Mouse (Mus musculus) embryonic facial prominence, embryonic 14.5 days (tissue): ENCODE data around the gene Lcn2. TPM values are rescaled to one million over a fixed set of nuclear protein-coding genes. Genes with fewer than 3 reads are reported as not detected.
A peak's percentile ranks its signal among the peaks of the same experiment; 100 is the strongest.

Source experiments
- ATAC-seq: fragments of 200-750 bp; cut with Nextera tagmentation; 2 replicates; pipeline ENCODE4 v1.8.0; 2017; ENCODE audit warnings: low read depth, moderate number of reproducible peaks, moderate TSS enrichment
- DNase-seq: peaks from one replicate; pipeline ENCODE4 v3.0.0-alpha.2; 2015; ENCODE audit warnings: low spot score
- H3K27ac ChIP-seq: fragments of 300-500 bp; sonication (generic); replicated peaks from 2 replicates; pipeline ENCODE4 v1.5.1; 2014; ENCODE audit warnings: low read depth, mild to moderate bottlenecking, low read length, moderate library complexity
- H3K27me3 ChIP-seq: fragments of 300-500 bp; sonication (generic); replicated peaks from 2 replicates; pipeline ENCODE4 v1.6.1; 2014; ENCODE audit warnings: low read length; ENCODE audit not compliant: control insufficient read depth, insufficient read depth
- H3K36me3 ChIP-seq: fragments of 300-500 bp; sonication (generic); 2 replicates; pipeline ENCODE4 v1.6.1; 2014; ENCODE audit warnings: low read length, mixed read lengths; ENCODE audit not compliant: control insufficient read depth, insufficient read depth
- H3K4me1 ChIP-seq: fragments of 300-500 bp; sonication (generic); 2 replicates; pipeline ENCODE4 v1.6.1; 2014; ENCODE audit warnings: antibody characterized with exemption, low read length; ENCODE audit not compliant: control insufficient read depth, insufficient read depth
- H3K4me2 ChIP-seq: fragments of 300-500 bp; sonication (generic); 2 replicates; pipeline ENCODE4 v1.6.1; 2014; ENCODE audit warnings: low read depth, mild to moderate bottlenecking, low read length, moderate library complexity, mixed read lengths
- H3K4me3 ChIP-seq: fragments of 300-500 bp; sonication (generic); 2 replicates; pipeline ENCODE4 v1.5.1; 2014; ENCODE audit warnings: low read depth, mild to moderate bottlenecking, low read length
- H3K9ac ChIP-seq: fragments of 300-500 bp; sonication (generic); 2 replicates; pipeline ENCODE4 v1.6.1; 2014; ENCODE audit warnings: low read depth, mild to moderate bottlenecking, low read length, moderate library complexity, mixed read lengths
- H3K9me3 ChIP-seq: fragments of 300-500 bp; sonication (generic); 2 replicates; pipeline ENCODE4 v1.6.1; 2016; ENCODE audit warnings: low read length; ENCODE audit not compliant: control insufficient read depth
- WGBS: fragments of 180-500 bp; shearing (Covaris S2); extraction: QIAGEN DNeasy Blood & Tissue Kit; methylation state at CpG from one replicate; pipeline ENCODE4 v1.1.7; 2014; 5-methylcytosine and 5-hydroxymethylcytosine counted together
- polyA plus RNA-seq: library from polyadenylated mRNA; unstranded; fragments of >200 nt; fragmentation: Nextera tagmentation; extraction: Ambion mirVana; gene quantifications from 2 replicates; pipeline ENCODE4 v1.2.1, GENCODE M21; 2014

The Lcn2 gene
- polyA plus RNA-seq, 1 experiment from 2014 or later: 7.9 TPM

DNA sequence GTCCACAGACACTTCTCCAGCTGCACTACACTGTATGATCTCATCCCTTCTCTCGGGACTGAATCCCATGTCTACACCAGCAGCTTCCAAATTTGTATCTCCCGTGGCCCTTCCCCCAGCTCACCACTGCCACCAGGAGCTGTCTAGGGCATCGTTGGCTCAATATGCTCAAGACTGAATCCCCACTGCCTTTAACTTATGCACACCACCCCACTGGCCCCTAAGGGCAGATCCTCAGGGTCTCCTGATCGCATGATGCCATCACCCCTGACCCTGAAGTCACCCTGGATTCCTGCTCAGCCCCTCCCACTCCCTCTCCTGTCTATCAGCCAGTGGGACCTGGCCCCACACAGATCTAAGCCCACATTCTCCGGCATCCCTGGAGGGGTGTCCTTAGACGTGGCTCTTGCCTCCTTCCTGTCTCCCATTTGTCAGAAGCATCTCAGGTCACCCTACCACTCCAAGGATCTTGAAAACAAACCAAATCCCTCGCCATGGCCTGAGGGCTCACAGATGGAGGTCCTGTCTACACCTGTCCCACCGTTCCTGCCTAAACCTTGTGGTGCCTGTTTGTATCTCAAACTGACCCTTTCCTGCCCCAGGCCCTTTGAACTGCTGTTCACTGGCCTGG, 38.3 kb downstream of the Lcn2 start:
- no peak overlapping the region for H3K27ac ChIP-seq
- no peaks in the 10 kb centered on the region for H3K9me3 ChIP-seq
- H3K36me3 ChIP-seq: peaks cover 16% of the 10 kb centered on the region; the same call in 1 of the 2 replicates
- H3K4me2 ChIP-seq: no peak overlapping the region
- peaks cover 17% of the 10 kb centered on the region for H3K4me1 ChIP-seq
- no peak for DNase-seq
- no peaks in the 10 kb centered on the region for H3K27me3 ChIP-seq
- ATAC-seq: no peak
- H3K4me3 ChIP-seq: no peak overlapping the region
- 48% methylated on average over 8 of the region's 8 CpGs for WGBS
- H3K9ac ChIP-seq: 0 out of 2 replicates have a peak overlapping the region, but pooled peaks have one; percentile 34

DNA sequence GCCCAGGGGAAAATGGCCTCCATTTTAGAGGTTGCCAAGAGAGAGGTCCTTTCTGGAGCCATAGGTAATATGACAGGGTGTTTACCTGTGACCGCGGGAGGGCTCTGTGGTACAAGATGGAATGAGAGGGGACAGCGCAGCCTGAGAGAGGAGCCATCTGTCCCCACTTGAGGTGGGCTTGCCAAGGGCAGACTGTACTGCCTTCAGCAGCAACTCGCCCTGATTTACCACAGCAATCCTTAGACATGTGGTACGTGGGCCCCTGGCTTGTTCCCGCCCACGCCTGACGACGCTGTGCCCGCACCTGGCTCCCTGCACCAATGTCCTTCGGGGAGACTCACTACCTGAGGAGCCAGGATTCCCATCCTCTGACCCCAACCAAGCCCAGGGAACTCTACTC, 39.7 kb downstream of the Lcn2 start:
- no peaks in the 10 kb centered on the region for H3K27me3 ChIP-seq
- no peak for ATAC-seq
- no peak overlapping the region for H3K4me3 ChIP-seq
- no peak for DNase-seq
- H3K9ac ChIP-seq: no peak overlapping the region; the same call in 1 of the 2 replicates
- no peak overlapping the region for H3K27ac ChIP-seq
- peaks cover 19% of the 10 kb centered on the region for H3K36me3 ChIP-seq
- H3K4me2 ChIP-seq: no peak overlapping the region
- peaks cover 17% of the 10 kb centered on the region for H3K4me1 ChIP-seq
- no peaks in the 10 kb centered on the region for H3K9me3 ChIP-seq
- WGBS: 81% methylated on average over 10 of the region's 11 CpGs

DNA sequence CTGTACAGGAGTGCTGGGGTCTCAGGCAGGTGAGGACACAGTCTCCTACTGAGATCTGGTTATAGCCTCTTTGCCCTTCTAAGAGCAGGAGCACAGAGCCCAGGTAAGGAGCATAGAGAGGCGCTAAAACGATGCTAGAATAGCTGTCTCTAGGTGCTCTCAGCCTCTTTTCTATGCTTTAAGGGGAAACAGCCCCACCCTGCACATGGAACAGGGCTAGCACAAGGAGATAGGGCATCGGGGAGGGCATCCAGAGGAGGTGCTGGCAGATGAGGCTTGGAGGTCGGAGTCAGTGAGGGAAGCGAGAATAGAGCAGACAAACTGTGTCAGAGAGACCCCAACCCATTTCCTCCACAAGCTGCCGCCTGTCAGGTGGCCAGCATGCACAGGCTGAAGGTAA, 41.0 kb downstream of the Lcn2 start:
- ATAC-seq (no peak), DNase-seq (no peak)
- Histone ChIP-seq H3K27me3 (no peaks in the 10 kb centered on the region), H3K27ac (no peak overlapping the region), H3K4me2 (no peak overlapping the region), H3K4me1 (peaks cover 19% of the 10 kb centered on the region), H3K36me3 (peaks cover 21% of the 10 kb centered on the region), H3K9ac (no peak overlapping the region), H3K4me3 (no peak overlapping the region), H3K9me3 (no peaks in the 10 kb centered on the region)
- WGBS: 76% methylated on average over 6 of the region's 6 CpGs

DNA sequence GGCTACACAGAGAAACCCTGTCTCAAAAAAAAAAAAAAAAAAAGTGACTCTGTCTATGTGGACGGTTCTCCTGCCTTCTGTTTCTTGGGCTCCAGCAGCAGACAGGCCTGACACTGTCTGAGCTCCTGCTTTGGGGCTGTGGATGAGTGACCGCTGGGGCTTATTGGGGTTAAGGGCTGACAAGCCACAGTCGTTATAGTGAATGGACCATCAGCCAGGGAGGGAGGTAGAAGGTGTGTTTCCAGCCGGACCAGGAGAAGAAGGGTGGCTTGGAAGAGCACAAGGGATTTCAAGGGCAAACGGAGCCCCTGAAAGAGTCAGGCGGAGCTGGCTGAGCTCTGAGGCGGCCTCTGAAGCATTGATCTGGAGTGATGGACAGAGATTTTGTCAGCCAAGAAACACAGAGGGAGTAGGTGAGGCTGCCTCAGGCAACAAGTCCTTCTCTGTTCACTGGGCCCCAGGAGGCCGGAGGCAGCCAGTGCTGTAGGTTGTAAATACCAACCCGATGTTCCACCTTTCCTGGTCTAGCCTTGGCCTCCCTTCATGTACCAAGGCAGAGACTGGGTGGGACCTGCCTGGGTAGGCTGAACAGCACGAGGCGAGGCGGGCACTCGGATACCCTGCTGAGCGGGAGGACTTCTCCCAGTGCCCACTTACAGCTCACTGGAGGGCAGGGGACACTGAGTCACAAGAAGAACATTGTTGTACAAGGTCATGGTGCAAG, 43.3 kb downstream of the Lcn2 start:
- DNase-seq (no peak), ATAC-seq (no peak)
- Histone ChIP-seq H3K4me1 (peaks cover 5% of the 10 kb centered on the region), H3K9me3 (no peaks in the 10 kb centered on the region), H3K4me3 (no peak overlapping the region), H3K36me3 (peaks cover 32% of the 10 kb centered on the region), H3K27me3 (no peaks in the 10 kb centered on the region), H3K27ac (no peak overlapping the region), H3K9ac (no peak overlapping the region), H3K4me2 (no peak overlapping the region)
- WGBS: 66% methylated on average over 14 of the region's 14 CpGs

DNA sequence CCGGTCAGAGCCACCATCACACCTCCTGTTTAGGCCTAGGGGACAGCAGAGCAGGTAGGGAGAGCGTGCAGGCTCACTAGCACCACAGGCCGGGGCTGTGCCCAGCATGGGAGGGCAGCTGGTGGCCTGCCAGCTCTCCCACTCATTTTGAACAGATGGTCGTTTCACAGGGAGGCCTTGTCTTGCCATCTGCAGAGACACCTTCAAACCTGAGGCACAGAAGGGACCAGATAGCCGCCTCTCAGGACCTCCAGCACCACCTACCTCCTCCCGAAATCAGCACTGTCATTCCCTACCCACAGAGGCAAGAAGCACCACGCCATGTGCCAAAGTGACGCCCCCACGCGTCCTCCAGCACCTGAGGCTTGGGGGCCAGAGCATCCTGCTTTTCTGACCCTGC, 44.0 kb downstream of the Lcn2 start:
- Histone ChIP-seq H3K4me1 (peaks cover 3% of the 10 kb centered on the region; the same call in 1 of the 2 replicates), H3K4me3 (no peak overlapping the region), H3K9ac (no peak overlapping the region), H3K27ac (no peak overlapping the region; the same call in 1 of the 2 replicates), H3K36me3 (peaks cover 39% of the 10 kb centered on the region), H3K27me3 (no peaks in the 10 kb centered on the region), H3K9me3 (no peaks in the 10 kb centered on the region), H3K4me2 (no peak overlapping the region; the same call in 1 of the 2 replicates)
- DNase-seq: no peak
- ATAC-seq: no peak
- 87% methylated on average over 10 of the region's 10 CpGs for WGBS

DNA sequence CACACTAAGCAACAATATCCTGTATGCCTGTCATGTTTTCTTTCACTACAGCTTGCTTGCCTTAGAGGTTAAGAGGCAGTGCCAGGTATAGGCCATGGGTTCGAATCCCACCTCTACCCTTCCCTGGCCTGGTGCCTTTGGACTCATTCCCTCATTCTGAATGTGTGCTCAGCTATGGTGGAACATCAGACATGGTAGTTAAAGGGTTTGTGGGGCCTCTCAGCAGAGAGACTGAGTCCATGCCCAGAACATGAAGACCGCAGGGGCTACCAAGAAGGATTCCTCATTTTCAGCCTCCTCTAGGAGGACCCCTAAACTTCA, 44.7 kb downstream of the Lcn2 start:
- peaks cover 38% of the 10 kb centered on the region for H3K36me3 ChIP-seq
- DNase-seq (no peak), ATAC-seq (no peak)
- WGBS: 87% methylated on average over 2 of the region's 2 CpGs
- H3K4me1 ChIP-seq: peaks cover 3% of the 10 kb centered on the region; the same call in 1 of the 2 replicates
- H3K9ac ChIP-seq: no peak overlapping the region
- no peak overlapping the region for H3K4me3 ChIP-seq
- no peaks in the 10 kb centered on the region for H3K9me3 ChIP-seq
- no peak overlapping the region for H3K4me2 ChIP-seq
- peak overlapping the region; percentile 24; the same call in 1 of the 2 replicates for H3K27ac ChIP-seq
- no peaks in the 10 kb centered on the region for H3K27me3 ChIP-seq

DNA sequence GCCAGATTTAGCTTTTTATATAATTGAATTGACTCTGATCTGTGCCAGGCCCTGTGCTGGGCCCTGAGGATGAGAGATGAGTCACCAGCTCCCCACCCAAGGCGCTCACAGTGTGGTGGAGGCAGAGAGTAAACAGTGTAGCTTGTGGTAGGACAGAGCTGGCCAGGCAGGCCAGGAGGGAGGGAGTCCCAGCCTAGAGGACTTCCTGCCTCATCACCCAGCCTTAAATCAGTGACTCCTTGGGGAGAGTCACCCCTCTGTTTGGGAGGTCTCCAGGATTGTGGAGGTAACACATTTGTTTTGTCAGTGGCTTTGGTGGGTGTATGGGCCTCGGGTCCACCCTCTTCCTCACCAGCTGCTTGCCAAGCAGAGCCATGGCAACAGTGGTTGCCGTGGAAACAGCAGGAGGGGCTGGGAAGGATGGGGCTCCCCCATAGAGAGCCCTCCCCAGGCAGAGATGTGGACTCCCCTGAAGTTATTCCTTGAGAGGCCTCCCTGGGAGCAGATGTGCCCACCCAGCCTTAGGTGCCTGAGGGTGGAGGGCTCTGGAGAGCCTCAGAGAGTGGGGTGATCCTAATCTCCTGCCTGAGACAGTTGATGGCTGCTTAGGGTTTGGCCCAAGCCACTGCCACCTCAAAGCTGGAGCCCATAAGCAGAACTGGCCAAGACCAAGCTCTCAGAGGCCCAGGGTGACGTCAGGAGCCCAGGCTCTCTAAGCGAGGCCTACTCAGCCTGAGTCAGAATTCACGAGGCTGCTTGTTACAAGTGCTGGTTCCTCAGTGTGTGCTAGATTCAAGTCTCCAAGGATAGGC, 45.3 kb downstream of the Lcn2 start:
- Histone ChIP-seq H3K36me3 (peaks cover 38% of the 10 kb centered on the region), H3K4me2 (no peak overlapping the region)
- WGBS: 68% methylated on average over 6 of the region's 6 CpGs

DNA sequence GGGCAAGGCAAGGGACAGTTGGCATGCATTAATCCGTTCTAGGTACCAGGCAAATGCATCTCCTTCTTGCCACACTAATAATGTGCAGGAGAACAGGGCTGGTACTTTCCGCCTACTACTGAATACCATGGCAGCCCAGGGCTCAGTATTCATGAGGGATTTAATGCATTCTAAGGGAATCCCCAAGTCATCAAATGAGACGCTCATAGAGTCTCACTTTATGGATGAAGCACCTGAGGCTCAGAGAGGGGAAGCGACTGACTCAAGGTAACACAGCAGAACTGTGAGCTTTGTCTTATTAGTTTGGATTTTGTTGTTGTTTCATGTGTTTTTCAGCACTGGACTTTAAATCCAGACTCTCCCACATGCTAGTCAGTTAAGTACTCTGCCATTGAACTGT, 46.0 kb downstream of the Lcn2 start:
- no peak overlapping the region for H3K9ac ChIP-seq
- H3K27ac ChIP-seq: peak overlapping the region; percentile 24; the same call in 1 of the 2 replicates
- no peaks in the 10 kb centered on the region for H3K27me3 ChIP-seq
- 84% methylated on average over 4 of the region's 4 CpGs for WGBS
- no peak for DNase-seq
- H3K4me3 ChIP-seq: no peak overlapping the region
- H3K4me1 ChIP-seq: peaks cover 3% of the 10 kb centered on the region; the same call in 1 of the 2 replicates
- no peak for ATAC-seq
- peaks cover 42% of the 10 kb centered on the region for H3K36me3 ChIP-seq
- H3K9me3 ChIP-seq: no peaks in the 10 kb centered on the region
- H3K4me2 ChIP-seq: no peak overlapping the region

More for the DNA sequence above, 45.3 kb downstream of the Lcn2 start:
- Histone ChIP-seq H3K27me3 (no peaks in the 10 kb centered on the region), H3K4me3 (no peak overlapping the region), H3K4me1 (peaks cover 3% of the 10 kb centered on the region; the same call in 1 of the 2 replicates), H3K9ac (no peak overlapping the region), H3K9me3 (no peaks in the 10 kb centered on the region), H3K27ac (peak overlapping the region; percentile 24)
- DNase-seq (no peak), ATAC-seq (peak; percentile 69)
